Comparison of ENCODE assay signal across 12 mouse cellular contexts in genomic region chr6:6581849-6582248, GRCm38 (mm10).
"Had no signal": no experiment of that assay in that cellular context is flagged by ENCODE, and none has a peak within 500 bp of the region (broad histone marks: within the 10 kb centered on the region; RNA-seq: fewer than 3 reads in every experiment).

No protein-coding gene starts in this region.

- H3K27ac ChIP-seq: limb, embryonic 13.5 days; liver, embryonic 14.5 days; neural tube, embryonic 12.5 days had no signal

- H3K9ac ChIP-seq: limb, embryonic 13.5 days; liver, embryonic 14.5 days; neural tube, embryonic 12.5 days had no signal

- H3K9me3 ChIP-seq: limb, embryonic 13.5 days; neural tube, embryonic 12.5 days had no signal

- H3K4me3 ChIP-seq: limb, embryonic 13.5 days; myocyte; neural tube, embryonic 12.5 days had no signal

- H3K36me3 ChIP-seq: limb, embryonic 13.5 days; neural tube, embryonic 12.5 days had no signal

- DNase-seq: kidney, adult 8-10 months; kidney, postnatal 25 days; left cerebral cortex, postnatal 4 days; lung, adult 18-20 months; midbrain, embryonic 14.5 days; spleen, adult 18-20 months; thymus, postnatal 36 days had no signal

- H3K4me2 ChIP-seq: limb, embryonic 13.5 days; neural tube, embryonic 12.5 days had no signal

- ATAC-seq: intestine, postnatal 0 days had no signal

- H3K27me3 ChIP-seq: limb, embryonic 13.5 days; neural tube, embryonic 12.5 days had no signal
